Mouse (Mus musculus) G1E (cell line): ENCODE results near the gene Degs2.

Experiments used
- CTCF ChIP-seq: IDR thresholded peaks from 2 replicates; pipeline ENCODE4 v1.5.1; 2012; ENCODE audit warnings: low read depth, low read length, inconsistent platforms, mixed read lengths
- GATA1 ChIP-seq: IDR thresholded peaks from 2 replicates; pipeline ENCODE4 v1.6.1; 2012; ENCODE audit warnings: borderline replicate concordance, low read length, inconsistent platforms, mixed read lengths
- TAL1 ChIP-seq: conservative IDR thresholded peaks from 2 replicates; pipeline ENCODE4 v1.6.1; 2012; ENCODE audit warnings: low read depth, low read length, inconsistent platforms, mixed read lengths

- TF ChIP-seq CTCF: no peak
- TF ChIP-seq GATA1: no peak
- no peak for TF ChIP-seq TAL1
Measured at GRCm38 (mm10) chr12:108651053-108651660, 51.0 kb downstream of the Degs2 start.
